Mouse (Mus musculus) heart, postnatal 4 days (tissue): ENCODE measurements around the gene Lyplal1. TPM values are rescaled to one million over a fixed set of nuclear protein-coding genes. Genes with fewer than 3 reads are reported as not detected.

Experiments used
- DNase-seq: peaks from one replicate; pipeline ENCODE4 v3.0.0; 2021
- total RNA-seq, 2 experiments: library from RNA; stranded (reverse); gene quantifications; 2 replicates each; pipeline ENCODE4 v1.2.3; 2021

Gene Lyplal1
- 1 to 10 TPM; 4.4 to 4.9 TPM for total RNA-seq

- peak; percentile 97 for DNase-seq
Observed at GRCm38 (mm10) chr1:186116701-186117488, at the start of gene Lyplal1. TSS of gene Lyplal1 (minus strand) at chr1:186117310.

GRCm38 (mm10) chr1:186163616-186164015 is 46.5 kb upstream of the Lyplal1 start:
- DNase-seq: no peak

- DNase-seq: peak; percentile 10
Observed at GRCm38 (mm10) chr1:186163206-186163605, 46.1 kb upstream of the Lyplal1 start.

- no peak for DNase-seq
Observed at GRCm38 (mm10) chr1:186150376-186150775, 33.3 kb upstream of the Lyplal1 start.

GRCm38 (mm10) chr1:186145444-186145843 is 28.3 kb upstream of the Lyplal1 start:
- DNase-seq: no peak

GRCm38 (mm10) chr1:186140191-186140590 is 23.1 kb upstream of the Lyplal1 start:
- DNase-seq: no peak

- DNase-seq: no peak
Observed at GRCm38 (mm10) chr1:186137873-186138272, 20.8 kb upstream of the Lyplal1 start.

- DNase-seq: peak; percentile 21
Observed at GRCm38 (mm10) chr1:186136636-186137380, 19.7 kb upstream of the Lyplal1 start.

GRCm38 (mm10) chr1:186131465-186131864 is 14.4 kb upstream of the Lyplal1 start:
- no peak for DNase-seq

GRCm38 (mm10) chr1:186128940-186129339 is 11.8 kb upstream of the Lyplal1 start:
- DNase-seq: no peak

GRCm38 (mm10) chr1:186126313-186126862 is 9.3 kb upstream of the Lyplal1 start:
- DNase-seq: no peak

- no peak for DNase-seq
Observed at GRCm38 (mm10) chr1:186123690-186124089, 6.6 kb upstream of the Lyplal1 start.

- DNase-seq: no peak
Observed at GRCm38 (mm10) chr1:186119856-186120255, 2.7 kb upstream of the Lyplal1 start.

- no peak for DNase-seq
Observed at GRCm38 (mm10) chr1:186116086-186116600, 967 bp downstream of the Lyplal1 start.

- DNase-seq: peak; percentile 12
Observed at GRCm38 (mm10) chr1:186102313-186102712, 14.8 kb downstream of the Lyplal1 start.

- no peak for DNase-seq
Observed at GRCm38 (mm10) chr1:186066266-186066897, 50.7 kb downstream of the Lyplal1 start.

GRCm38 (mm10) chr1:186060041-186060440 is 57.1 kb downstream of the Lyplal1 start:
- no peak for DNase-seq

GRCm38 (mm10) chr1:186054227-186054626 is 62.9 kb downstream of the Lyplal1 start:
- DNase-seq: no peak

- no peak for DNase-seq
Observed at GRCm38 (mm10) chr1:186053280-186054043, 63.6 kb downstream of the Lyplal1 start.

- no peak for DNase-seq
Observed at GRCm38 (mm10) chr1:186043709-186044452, 73.2 kb downstream of the Lyplal1 start.

GRCm38 (mm10) chr1:186041841-186042240 is 75.3 kb downstream of the Lyplal1 start:
- DNase-seq: no peak
